Mouse (Mus musculus) embryonic fibroblast, embryonic 13.5 days (primary cell): ENCODE results near the gene Gm19684.

Experiments used
- CTCF ChIP-seq: IDR thresholded peaks from 2 replicates; pipeline ENCODE4 v1.5.1; 2011; ENCODE audit warnings: mild to moderate bottlenecking, control low read depth, low read length, moderate library complexity, borderline replicate concordance; ENCODE audit not compliant: insufficient read depth
- POLR2A ChIP-seq: IDR thresholded peaks from 2 replicates; pipeline ENCODE4 v1.6.1; 2011; ENCODE audit warnings: low read depth, mild to moderate bottlenecking, control low read depth, low read length, moderate library complexity

DNA sequence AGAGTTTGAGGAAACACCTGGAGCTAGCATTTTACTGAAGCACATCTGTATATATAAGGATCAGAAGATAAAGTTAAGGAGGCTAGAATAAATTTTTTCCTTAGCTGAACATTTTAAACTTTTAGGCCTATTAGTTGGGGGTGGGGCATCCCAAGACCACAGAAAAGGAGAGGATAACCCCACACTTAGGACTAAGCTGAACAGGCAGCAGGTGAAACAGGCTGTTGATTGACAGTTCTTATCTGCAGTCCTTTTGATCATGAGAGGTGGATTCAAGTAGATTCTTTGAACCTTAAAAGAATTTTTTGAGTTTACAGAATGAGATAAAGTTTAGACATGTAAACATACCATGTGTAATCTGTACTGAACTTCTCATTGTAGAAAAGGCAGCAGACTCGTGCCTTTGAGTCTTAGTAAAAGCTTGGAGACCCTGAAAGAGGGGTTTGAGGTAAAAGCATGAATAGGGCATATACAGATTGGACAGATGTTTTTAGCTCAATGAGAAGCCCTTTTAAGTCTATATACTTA lies 48.9 kb downstream of the Gm19684 start:
- no peak for TF ChIP-seq POLR2A
- no peak for TF ChIP-seq CTCF
